Mouse (Mus musculus): ENCODE results near the gene Apool. TPM values are rescaled to one million over a fixed set of nuclear protein-coding genes. Genes with fewer than 3 reads are reported as not detected.

Apool gene
- 2.0 and 3.4 TPM in 2 replicates for polyA plus RNA-seq (2012; rRNA removed)

DNA sequence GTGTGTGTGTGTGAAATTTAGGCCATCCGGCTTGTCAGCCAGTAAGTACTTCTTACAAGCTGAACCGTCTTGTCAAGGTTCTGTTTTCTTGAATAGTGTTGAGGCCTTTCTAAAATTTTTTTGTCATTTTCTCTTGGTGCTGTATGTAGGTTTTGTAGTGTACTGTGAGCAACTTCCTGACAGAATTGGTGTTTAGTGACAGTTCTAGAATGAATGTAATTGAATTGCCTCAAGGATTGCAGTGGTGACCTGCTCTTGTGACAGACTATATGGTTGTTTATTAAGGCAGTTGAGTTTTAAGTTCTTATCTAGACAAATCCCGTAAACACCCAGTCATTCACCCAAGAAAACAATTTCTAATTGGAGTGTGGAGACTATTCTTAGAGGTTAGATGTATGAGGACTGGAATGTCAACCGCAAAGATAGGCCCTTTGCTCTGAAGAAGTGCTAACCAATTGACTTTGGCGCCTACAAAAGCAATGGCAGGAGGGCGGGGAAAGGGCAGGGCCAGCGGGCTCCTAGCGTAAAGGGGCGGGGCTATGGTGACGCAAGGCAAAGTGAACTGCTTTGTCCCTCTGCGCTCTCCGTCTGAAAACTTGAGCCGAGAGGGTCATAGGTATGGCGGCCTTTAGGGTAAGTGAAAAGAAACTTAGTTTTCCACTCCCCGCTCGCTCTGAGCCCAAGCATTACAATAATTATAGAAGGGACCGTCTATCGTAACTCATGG, at the start of gene Apool:
Gene Apool, plus strand, starts transcription at position 531 of the 727 bp plus-strand sequence.

DNA sequence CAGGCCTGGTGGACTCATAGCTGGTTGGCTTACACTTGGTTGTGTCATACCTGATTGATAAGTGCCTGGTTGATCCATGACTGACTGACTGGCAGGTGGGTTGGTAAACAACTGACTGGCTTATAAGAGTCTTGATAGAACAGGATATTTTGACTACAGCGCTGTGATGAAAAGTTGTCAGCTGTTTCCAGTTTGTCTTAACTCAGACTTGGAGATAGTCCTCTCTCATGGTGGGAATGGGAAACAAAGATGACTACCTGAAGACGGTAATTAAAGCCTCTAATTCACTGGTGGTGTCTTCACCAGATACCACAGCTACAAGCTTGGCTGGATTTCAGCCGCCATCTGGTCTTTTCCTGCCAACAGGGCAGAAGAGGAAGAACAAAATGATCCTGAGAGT, 95.5 kb downstream of the Apool start, which contains the start of gene Satl1:
Gene Satl1, minus strand, starts transcription at position 101 of the 400 bp plus-strand sequence.

Other genes with a start within 250 kb of the Apool start
- not detected in 2 replicates for gene 4933403O08Rik, start 72.3 kb upstream of the Apool start, polyA plus RNA-seq (2012; rRNA removed)
- not detected in 2 replicates for gene Satl1, start 95.4 kb downstream of the Apool start, polyA plus RNA-seq (2012; rRNA removed)
- gene 2010106E10Rik, start 183.9 kb downstream of the Apool start, polyA plus RNA-seq (2012; rRNA removed): 0.12 TPM in 2 replicates

All from colon, adult 2 months (tissue).